Mouse (Mus musculus) stomach, embryonic 14.5 days (tissue): ENCODE data around the gene Smoc2. TPM values are rescaled to one million over a fixed set of nuclear protein-coding genes. Genes with fewer than 3 reads are reported as not detected.

Experiments
- ATAC-seq: fragments of 200-750 bp; cut with Nextera tagmentation; 2 replicates; pipeline ENCODE4 v1.8.0; 2017; ENCODE audit warnings: low read depth, moderate TSS enrichment; ENCODE audit not compliant: insufficient number of reproducible peaks, insufficient read depth, low FRiP score
- H3K27ac ChIP-seq: fragments of 300-500 bp; sonication (generic); 2 replicates; pipeline ENCODE4 v1.5.1; 2014; ENCODE audit warnings: mild to moderate bottlenecking, low read length, moderate library complexity, mixed read lengths
- H3K27me3 ChIP-seq: fragments of 300-500 bp; sonication (generic); 2 replicates; pipeline ENCODE4 v1.6.1; 2014; ENCODE audit warnings: low read length, control low read depth, mixed read lengths; ENCODE audit not compliant: control insufficient read depth, insufficient read depth
- H3K36me3 ChIP-seq: fragments of 300-500 bp; sonication (generic); 2 replicates; pipeline ENCODE4 v1.6.1; 2014; ENCODE audit warnings: mild to moderate bottlenecking, control low read depth, low read length, moderate library complexity, mixed read lengths; ENCODE audit not compliant: control insufficient read depth, insufficient read depth
- H3K4me1 ChIP-seq: fragments of 300-500 bp; sonication (generic); 2 replicates; pipeline ENCODE4 v1.6.1; 2014; ENCODE audit warnings: low read length, control low read depth, mixed read lengths; ENCODE audit not compliant: control insufficient read depth, insufficient read depth
- H3K4me2 ChIP-seq: fragments of 300-500 bp; sonication (generic); replicated peaks from 2 replicates; pipeline ENCODE4 v1.6.1; 2014; ENCODE audit warnings: low read depth, low read length, control low read depth
- H3K4me3 ChIP-seq: fragments of 300-500 bp; sonication (generic); 2 replicates; pipeline ENCODE4 v1.5.1; 2014; ENCODE audit warnings: low read depth, low read length, control low read depth
- H3K9ac ChIP-seq: fragments of 300-500 bp; sonication (generic); replicated peaks from 2 replicates; pipeline ENCODE4 v1.6.1; 2014; ENCODE audit warnings: low read depth, mild to moderate bottlenecking, control low read depth, low read length, moderate library complexity, mixed read lengths
- H3K9me3 ChIP-seq: fragments of 300-500 bp; sonication (generic); 2 replicates; pipeline ENCODE4 v1.6.1; 2016; ENCODE audit warnings: low read depth, low read length, control low read depth; ENCODE audit not compliant: control insufficient read depth
- WGBS: fragments of 180-500 bp; shearing (Covaris S2); extraction: QIAGEN DNeasy Blood & Tissue Kit; methylation state at CpG from one replicate; pipeline ENCODE4 v1.1.7; 2014; 5-methylcytosine and 5-hydroxymethylcytosine counted together
- polyA plus RNA-seq: library from polyadenylated mRNA; unstranded; fragments of >200 nt; fragmentation: Nextera tagmentation; extraction: Ambion mirVana; gene quantifications from 2 replicates; pipeline ENCODE4 v1.2.1, GENCODE M21; 2014

Smoc2 gene
- polyA plus RNA-seq, 1 experiment from 2014 or later: 138 TPM

DNA sequence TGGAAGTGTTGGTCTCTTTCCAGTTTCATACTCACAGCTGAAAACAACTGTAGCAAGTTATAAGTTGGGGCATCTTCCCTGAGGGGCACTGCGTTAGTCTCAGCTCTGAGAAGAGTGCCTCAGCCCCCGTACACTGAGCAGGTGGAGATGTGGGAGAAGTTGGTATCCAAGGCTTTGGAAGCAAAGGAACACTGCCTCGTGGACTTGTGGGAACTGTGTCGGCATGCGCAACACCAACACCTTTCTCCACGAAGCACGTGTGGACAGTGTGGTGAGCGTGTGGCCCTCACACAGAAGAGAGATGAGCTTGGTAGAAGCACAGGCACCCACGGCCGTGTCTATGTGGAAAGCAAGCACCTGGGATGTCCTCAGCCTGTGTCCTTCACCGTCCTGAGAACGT, 64.1 kb downstream of the Smoc2 start:
- no peaks in the 10 kb centered on the region for H3K27me3 ChIP-seq
- H3K36me3 ChIP-seq: no peaks in the 10 kb centered on the region; the same call in 1 of the 2 replicates
- no peak overlapping the region for H3K9ac ChIP-seq
- H3K27ac ChIP-seq: no peak overlapping the region
- no peak overlapping the region for H3K4me3 ChIP-seq
- no peak for ATAC-seq
- no peak overlapping the region for H3K4me2 ChIP-seq
- H3K9me3 ChIP-seq: no peaks in the 10 kb centered on the region
- no peaks in the 10 kb centered on the region for H3K4me1 ChIP-seq
- 86% methylated on average over 12 of the region's 12 CpGs for WGBS

- no peaks in the 10 kb centered on the region for H3K36me3 ChIP-seq
- WGBS: 83% methylated on average over 4 of the region's 4 CpGs
- no peak overlapping the region for H3K4me3 ChIP-seq
- H3K4me1 ChIP-seq: no peaks in the 10 kb centered on the region
- no peak overlapping the region for H3K9ac ChIP-seq
- ATAC-seq: no peak
- no peaks in the 10 kb centered on the region for H3K9me3 ChIP-seq
- H3K27ac ChIP-seq: no peak overlapping the region
- no peak overlapping the region for H3K4me2 ChIP-seq
- no peaks in the 10 kb centered on the region for H3K27me3 ChIP-seq
These were observed 66.2 kb downstream of the Smoc2 start for GRCm38 (mm10) chr17:14345556-14345955.

- WGBS: 86% methylated on average over 3 of the region's 3 CpGs
- ATAC-seq: no peak
These were observed 67.6 kb downstream of the Smoc2 start for GRCm38 (mm10) chr17:14346891-14347290.

DNA sequence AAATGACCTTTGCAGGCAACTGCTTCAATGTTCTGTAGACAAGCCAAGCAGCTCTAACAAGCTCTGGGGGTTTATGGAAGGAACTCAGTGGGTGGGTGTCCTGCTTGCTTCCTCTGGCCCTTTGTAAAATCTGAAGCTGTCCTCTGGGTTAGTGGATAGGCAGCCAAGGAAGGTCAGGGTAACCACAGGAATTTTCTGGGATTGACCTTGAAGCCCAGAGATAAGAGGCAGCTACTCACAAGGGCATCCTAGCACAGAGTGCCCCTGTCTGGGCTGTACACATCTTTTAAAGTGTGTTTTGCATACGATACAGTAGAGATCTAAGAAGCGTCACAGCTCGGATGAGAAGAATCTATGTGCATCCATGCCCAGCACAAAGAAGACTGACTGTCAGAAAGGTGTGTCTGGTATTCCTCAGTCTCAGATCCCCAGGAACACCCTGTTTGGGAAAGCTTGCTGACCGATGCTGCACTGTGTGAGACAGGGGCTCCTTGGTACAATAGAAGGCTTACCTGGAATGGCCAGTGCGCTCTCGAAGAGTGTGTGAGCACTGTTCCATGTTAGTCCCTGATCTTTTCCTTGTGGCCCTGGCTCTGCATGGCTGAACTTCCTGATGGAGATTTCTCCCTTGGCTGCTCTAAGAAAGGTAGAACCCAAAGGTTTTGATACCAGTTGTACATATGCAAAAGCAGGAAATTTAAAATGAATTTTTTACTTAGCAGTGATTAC, 69.9 kb downstream of the Smoc2 start:
- Histone ChIP-seq H3K4me3 (no peak overlapping the region), H3K4me1 (peaks cover 8% of the 10 kb centered on the region; the same call in 1 of the 2 replicates), H3K36me3 (no peaks in the 10 kb centered on the region), H3K27ac (no peak overlapping the region), H3K9me3 (0 out of 2 replicates have a peak, but pooled peaks cover 3% of the 10 kb centered on the region), H3K9ac (no peak overlapping the region), H3K27me3 (no peaks in the 10 kb centered on the region), H3K4me2 (no peak overlapping the region)
- ATAC-seq: no peak
- 84% methylated on average over 6 of the region's 6 CpGs for WGBS

More at GRCm38 (mm10) chr17:14346891-14347290, 67.6 kb downstream of the Smoc2 start:
- no peak overlapping the region for H3K4me3 ChIP-seq
- H3K27ac ChIP-seq: no peak overlapping the region
- no peaks in the 10 kb centered on the region for H3K27me3 ChIP-seq
- no peak overlapping the region for H3K4me2 ChIP-seq
- H3K9me3 ChIP-seq: no peaks in the 10 kb centered on the region
- H3K36me3 ChIP-seq: no peaks in the 10 kb centered on the region
- no peaks in the 10 kb centered on the region for H3K4me1 ChIP-seq
- no peak overlapping the region for H3K9ac ChIP-seq

GRCm38 (mm10) chr17:14353219-14354079, 74.1 kb downstream of the Smoc2 start:
- Histone ChIP-seq H3K27ac (peak overlapping the region; percentile 79), H3K4me1 (peaks cover 8% of the 10 kb centered on the region; the same call in 1 of the 2 replicates), H3K9ac (no peak overlapping the region), H3K4me3 (no peak overlapping the region), H3K27me3 (no peaks in the 10 kb centered on the region), H3K36me3 (no peaks in the 10 kb centered on the region), H3K9me3 (0 out of 2 replicates have a peak, but pooled peaks cover 3% of the 10 kb centered on the region), H3K4me2 (no peak overlapping the region)
- 55% methylated on average over 10 of the region's 10 CpGs for WGBS
- peak; percentile 88 for ATAC-seq

GRCm38 (mm10) chr17:14361511-14361910, 82.2 kb downstream of the Smoc2 start:
- WGBS: 86% methylated on average over 1 of the region's 1 CpGs
- no peaks in the 10 kb centered on the region for H3K9me3 ChIP-seq
- no peak for ATAC-seq
- H3K4me3 ChIP-seq: no peak overlapping the region
- H3K36me3 ChIP-seq: no peaks in the 10 kb centered on the region
- no peak overlapping the region for H3K4me2 ChIP-seq
- no peaks in the 10 kb centered on the region for H3K4me1 ChIP-seq
- H3K27ac ChIP-seq: no peak overlapping the region
- H3K27me3 ChIP-seq: no peaks in the 10 kb centered on the region
- H3K9ac ChIP-seq: no peak overlapping the region

- no peaks in the 10 kb centered on the region for H3K4me1 ChIP-seq
- no peaks in the 10 kb centered on the region for H3K36me3 ChIP-seq
- no peak overlapping the region for H3K27ac ChIP-seq
- ATAC-seq: no peak
- no peaks in the 10 kb centered on the region for H3K27me3 ChIP-seq
- no peak overlapping the region for H3K4me2 ChIP-seq
- no peak overlapping the region for H3K9ac ChIP-seq
- H3K4me3 ChIP-seq: no peak overlapping the region
- no peaks in the 10 kb centered on the region for H3K9me3 ChIP-seq
- 88% methylated on average over 5 of the region's 5 CpGs for WGBS
These were observed 91.2 kb downstream of the Smoc2 start for GRCm38 (mm10) chr17:14370476-14370875.

DNA sequence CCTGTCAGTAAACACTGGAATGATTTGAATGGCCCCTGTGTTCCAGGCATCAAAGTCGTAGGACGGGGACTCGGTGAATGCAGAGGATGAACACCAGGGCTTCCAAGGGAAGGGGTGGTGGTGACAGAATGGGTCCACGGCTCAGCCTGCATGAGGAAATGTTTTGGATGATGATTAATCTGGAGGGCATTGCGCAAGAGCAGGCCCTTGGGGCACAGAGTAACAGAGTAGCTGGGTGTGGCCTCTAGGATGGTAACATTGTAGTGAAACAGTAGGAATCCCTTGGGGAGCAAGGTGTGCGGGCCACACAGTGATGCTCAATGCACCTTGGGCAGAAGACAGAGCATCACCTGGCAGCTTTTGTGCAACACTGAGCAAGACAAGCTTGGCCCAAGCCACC, 92.3 kb downstream of the Smoc2 start:
- Histone ChIP-seq H3K27ac (no peak overlapping the region), H3K9me3 (no peaks in the 10 kb centered on the region), H3K4me3 (no peak overlapping the region), H3K36me3 (no peaks in the 10 kb centered on the region), H3K9ac (no peak overlapping the region), H3K4me1 (no peaks in the 10 kb centered on the region), H3K27me3 (no peaks in the 10 kb centered on the region), H3K4me2 (no peak overlapping the region)
- WGBS: 70% methylated on average over 6 of the region's 6 CpGs
- no peak for ATAC-seq
